Mouse (Mus musculus): ENCODE data around the gene Angptl1. TPM values are rescaled to one million over a fixed set of nuclear protein-coding genes. Genes with fewer than 3 reads are reported as not detected.

Angptl1 gene
- polyA plus RNA-seq, 1 experiment from 2014 or later = 0.86 TPM

DNA sequence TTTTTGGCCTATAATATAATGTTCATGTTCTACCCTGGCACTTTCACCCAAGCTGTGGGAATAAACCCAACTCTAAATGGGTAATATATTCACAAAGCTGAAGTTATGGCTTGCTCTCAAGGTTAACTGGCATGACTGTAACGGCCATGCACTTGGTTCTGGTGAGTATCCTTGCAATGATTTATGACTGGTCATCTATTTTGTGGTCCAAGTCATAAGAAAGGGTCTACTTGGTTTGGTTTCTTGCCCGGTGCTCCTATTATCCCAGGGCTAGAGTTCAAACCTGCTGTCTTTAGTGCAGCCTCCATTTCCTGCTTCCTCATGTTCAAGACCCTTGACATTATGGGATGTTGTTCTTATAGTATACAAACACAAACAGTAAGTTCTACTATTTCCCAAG lies 46.4 kb downstream of the Angptl1 start:
- Histone ChIP-seq H3K36me3 (peaks cover 51% of the 10 kb centered on the region), H3K27me3 (no peaks in the 10 kb centered on the region), H3K9me3 (no peaks in the 10 kb centered on the region), H3K4me2 (replicated peaks) (no peak overlapping the region), H3K4me1 (replicated peaks) (no peaks in the 10 kb centered on the region), H3K27ac (no peak overlapping the region), H3K9ac (replicated peaks) (no peak overlapping the region), H3K4me3 (replicated peaks) (no peak overlapping the region)
- 96% methylated on average over 2 of the region's 2 CpGs for WGBS
- ATAC-seq = no peak

DNA sequence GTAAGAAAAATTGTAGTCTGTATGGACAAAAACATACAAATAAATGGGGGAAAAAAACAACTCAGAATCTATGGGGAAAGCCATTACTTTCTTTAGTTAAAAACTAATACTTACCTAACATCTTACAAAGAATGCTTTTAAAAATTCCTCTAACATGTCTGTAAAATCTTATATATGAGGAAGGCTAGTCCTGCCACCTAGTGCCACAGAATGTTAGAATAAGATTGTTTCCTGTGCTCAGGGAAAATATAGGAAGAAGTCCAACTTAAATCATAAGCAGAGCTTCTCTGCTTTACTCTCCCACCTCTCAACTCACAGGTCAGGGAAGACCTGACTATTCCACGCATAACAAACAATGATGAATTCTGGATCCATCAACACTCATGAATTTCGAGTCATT lies 47.5 kb downstream of the Angptl1 start:
- H3K4me3 ChIP-seq (replicated peaks) = no peak overlapping the region
- H3K9ac ChIP-seq (replicated peaks) = no peak overlapping the region
- 96% methylated on average over 2 of the region's 2 CpGs for WGBS
- H3K27me3 ChIP-seq = no peaks in the 10 kb centered on the region
- no peak overlapping the region for H3K4me2 ChIP-seq (replicated peaks)
- H3K9me3 ChIP-seq = no peaks in the 10 kb centered on the region
- no peaks in the 10 kb centered on the region for H3K4me1 ChIP-seq (replicated peaks)
- peaks cover 53% of the 10 kb centered on the region for H3K36me3 ChIP-seq
- no peak overlapping the region for H3K27ac ChIP-seq
- no peak for ATAC-seq

DNA sequence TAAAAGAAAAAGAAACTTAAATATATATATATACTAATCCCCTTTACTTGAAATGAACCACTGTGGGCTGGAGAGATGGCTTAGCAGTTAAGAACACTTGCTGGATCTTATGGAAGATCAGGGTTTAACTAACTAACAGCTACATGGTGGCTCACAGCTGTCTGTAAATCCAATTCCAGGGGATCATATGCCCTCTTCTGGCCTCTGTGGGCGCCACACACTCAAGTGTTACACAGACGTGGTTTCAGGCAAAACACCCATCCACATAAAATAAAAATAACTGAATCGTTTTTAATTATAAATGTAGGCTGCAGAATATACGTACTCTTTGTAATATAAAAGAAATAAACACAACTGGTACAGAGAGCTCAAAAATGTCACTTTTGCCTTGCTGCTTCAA lies 50.5 kb downstream of the Angptl1 start:
- H3K4me1 ChIP-seq (replicated peaks) = 0 out of 2 replicates have a peak, but pooled peaks cover 4% of the 10 kb centered on the region
- H3K4me3 ChIP-seq (replicated peaks) = no peak overlapping the region
- no peak overlapping the region for H3K27ac ChIP-seq
- H3K36me3 ChIP-seq = peaks cover 31% of the 10 kb centered on the region
- H3K4me2 ChIP-seq (replicated peaks) = no peak overlapping the region
- no peaks in the 10 kb centered on the region for H3K9me3 ChIP-seq
- no peak for ATAC-seq
- H3K27me3 ChIP-seq = no peaks in the 10 kb centered on the region
- WGBS = 87% methylated on average over 4 of the region's 4 CpGs
- H3K9ac ChIP-seq (replicated peaks) = no peak overlapping the region

DNA sequence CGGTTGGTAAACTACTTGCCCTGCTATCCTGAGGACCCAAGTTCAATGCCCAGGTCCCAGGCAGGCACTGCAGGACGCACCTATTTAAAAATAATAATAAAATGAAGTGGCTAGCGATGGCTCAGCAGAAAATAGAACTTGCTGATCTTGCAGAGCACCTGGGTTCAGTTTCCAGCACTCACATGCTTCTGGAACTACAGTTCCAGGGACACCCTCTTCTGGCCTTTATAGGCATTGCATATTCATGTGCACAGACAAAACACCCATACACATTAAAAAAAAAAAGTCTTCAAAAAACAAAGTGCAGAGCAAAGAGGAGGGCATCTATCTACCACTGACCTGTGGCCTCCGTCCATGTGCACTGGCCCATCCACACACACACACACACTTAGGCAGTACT lies 53.2 kb downstream of the Angptl1 start:
- 94% methylated on average over 4 of the region's 4 CpGs for WGBS
- peaks cover 20% of the 10 kb centered on the region for H3K36me3 ChIP-seq
- no peak overlapping the region for H3K9ac ChIP-seq (replicated peaks)
- no peaks in the 10 kb centered on the region for H3K9me3 ChIP-seq
- H3K4me3 ChIP-seq (replicated peaks) = no peak overlapping the region
- no peak for ATAC-seq
- no peaks in the 10 kb centered on the region for H3K27me3 ChIP-seq
- H3K4me1 ChIP-seq (replicated peaks) = 0 out of 2 replicates have a peak, but pooled peaks cover 4% of the 10 kb centered on the region
- no peak overlapping the region for H3K27ac ChIP-seq
- no peak overlapping the region for H3K4me2 ChIP-seq (replicated peaks)

DNA sequence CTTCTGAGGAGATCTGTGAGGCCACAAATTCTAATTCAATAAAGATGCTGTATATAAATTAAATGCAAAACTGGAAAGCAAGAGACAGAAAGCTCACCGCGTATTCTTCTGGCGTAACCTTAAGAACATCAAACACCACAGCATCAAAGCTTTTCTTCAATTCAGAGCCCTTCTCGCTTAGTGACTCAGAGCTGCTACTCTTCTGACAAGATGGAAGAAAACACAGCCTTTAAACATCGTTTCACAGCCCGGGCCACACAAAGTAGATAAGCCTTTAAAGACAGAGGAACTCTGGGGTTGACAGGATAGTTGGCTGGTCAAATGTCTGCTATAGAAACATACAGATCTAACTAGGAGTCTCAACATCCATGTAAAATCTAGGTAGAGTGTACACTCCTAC lies 63.3 kb downstream of the Angptl1 start:
- 56% methylated on average over 6 of the region's 6 CpGs for WGBS

DNA sequence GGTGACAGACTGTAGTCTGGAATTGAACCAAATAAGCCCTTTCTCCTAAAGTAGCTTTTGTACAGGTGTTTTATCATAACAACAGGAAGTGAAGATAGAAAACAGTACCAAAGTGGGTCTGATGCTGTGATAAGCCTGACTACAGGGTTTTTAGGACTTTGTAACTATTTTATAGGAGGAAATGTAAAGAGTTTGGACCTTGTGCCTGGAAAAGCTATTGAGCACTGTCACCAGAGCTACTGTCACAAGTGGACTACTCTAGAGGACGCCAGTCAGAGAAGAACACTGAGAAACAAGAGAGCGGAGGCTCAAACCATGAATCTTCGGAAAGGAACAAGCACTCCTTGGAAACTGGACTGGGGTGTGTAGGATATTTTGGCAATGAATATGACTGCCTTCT lies 65.5 kb downstream of the Angptl1 start:
- no peak overlapping the region for H3K4me3 ChIP-seq (replicated peaks)
- H3K9ac ChIP-seq (replicated peaks) = no peak overlapping the region
- H3K36me3 ChIP-seq = peaks cover 29% of the 10 kb centered on the region
- H3K9me3 ChIP-seq = no peaks in the 10 kb centered on the region
- no peak overlapping the region for H3K27ac ChIP-seq
- 93% methylated on average over 3 of the region's 3 CpGs for WGBS
- ATAC-seq = no peak
- peaks cover 10% of the 10 kb centered on the region for H3K4me1 ChIP-seq (replicated peaks)
- no peaks in the 10 kb centered on the region for H3K27me3 ChIP-seq
- H3K4me2 ChIP-seq (replicated peaks) = no peak overlapping the region

More for the DNA sequence above, 63.3 kb downstream of the Angptl1 start:
- ATAC-seq = no peak
- no peak overlapping the region for H3K4me3 ChIP-seq (replicated peaks)
- H3K9me3 ChIP-seq = no peaks in the 10 kb centered on the region
- no peak overlapping the region for H3K9ac ChIP-seq (replicated peaks)
- no peak overlapping the region for H3K27ac ChIP-seq
- peaks cover 14% of the 10 kb centered on the region for H3K4me1 ChIP-seq (replicated peaks)
- peaks cover 27% of the 10 kb centered on the region for H3K36me3 ChIP-seq
- no peak overlapping the region for H3K4me2 ChIP-seq (replicated peaks)
- no peaks in the 10 kb centered on the region for H3K27me3 ChIP-seq

DNA sequence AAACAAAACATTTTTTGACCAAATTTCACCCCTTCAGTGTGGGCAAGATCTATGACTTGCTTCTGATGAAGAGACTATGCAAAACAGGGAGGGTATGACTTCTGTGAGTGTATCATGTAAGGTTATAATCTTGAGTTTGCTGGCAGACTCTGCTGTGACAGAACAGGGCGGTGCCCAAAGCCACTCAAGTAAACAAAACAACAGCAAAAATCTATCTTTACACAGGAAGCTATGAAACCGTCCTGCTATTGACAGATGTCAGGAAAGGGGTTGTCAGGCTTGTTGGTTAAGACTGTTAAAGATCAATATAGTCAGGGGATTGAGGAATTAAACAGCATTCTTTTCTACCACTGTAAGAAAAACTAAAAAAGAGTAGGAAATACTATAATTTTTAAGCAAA lies 67.3 kb downstream of the Angptl1 start:
- WGBS = 90% methylated on average over 2 of the region's 2 CpGs
- Histone ChIP-seq H3K27me3 (no peaks in the 10 kb centered on the region), H3K4me2 (replicated peaks) (no peak overlapping the region), H3K36me3 (peaks cover 20% of the 10 kb centered on the region), H3K4me1 (replicated peaks) (peaks cover 10% of the 10 kb centered on the region), H3K4me3 (replicated peaks) (no peak overlapping the region), H3K27ac (no peak overlapping the region), H3K9ac (replicated peaks) (no peak overlapping the region), H3K9me3 (no peaks in the 10 kb centered on the region)
- ATAC-seq = no peak

DNA sequence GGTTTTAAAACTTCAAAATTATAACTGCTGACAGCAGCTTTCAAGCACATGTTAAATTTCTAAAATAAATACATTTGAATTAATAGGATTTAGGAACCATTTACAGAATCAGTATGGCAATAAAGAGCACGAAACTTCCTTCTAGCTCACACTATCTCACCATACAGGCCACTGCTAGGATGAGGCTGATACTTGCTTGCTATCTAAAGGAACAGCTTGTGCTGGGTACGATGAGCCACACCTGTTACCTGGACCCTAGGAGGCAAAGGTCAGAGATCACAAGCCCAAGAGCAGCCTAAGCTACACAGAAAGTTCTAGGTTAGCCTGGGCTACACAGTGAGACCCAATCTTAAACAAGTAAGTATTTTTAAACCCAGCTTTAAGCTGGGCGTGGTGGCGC lies 70.9 kb downstream of the Angptl1 start:
- no peaks in the 10 kb centered on the region for H3K27me3 ChIP-seq
- H3K27ac ChIP-seq = no peak overlapping the region
- H3K4me2 ChIP-seq (replicated peaks) = no peak overlapping the region
- no peak overlapping the region for H3K9ac ChIP-seq (replicated peaks)
- no peak for ATAC-seq
- H3K4me3 ChIP-seq (replicated peaks) = no peak overlapping the region
- peaks cover 17% of the 10 kb centered on the region for H3K36me3 ChIP-seq
- no peaks in the 10 kb centered on the region for H3K9me3 ChIP-seq
- no peaks in the 10 kb centered on the region for H3K4me1 ChIP-seq (replicated peaks)
- 97% methylated on average over 4 of the region's 4 CpGs for WGBS

DNA sequence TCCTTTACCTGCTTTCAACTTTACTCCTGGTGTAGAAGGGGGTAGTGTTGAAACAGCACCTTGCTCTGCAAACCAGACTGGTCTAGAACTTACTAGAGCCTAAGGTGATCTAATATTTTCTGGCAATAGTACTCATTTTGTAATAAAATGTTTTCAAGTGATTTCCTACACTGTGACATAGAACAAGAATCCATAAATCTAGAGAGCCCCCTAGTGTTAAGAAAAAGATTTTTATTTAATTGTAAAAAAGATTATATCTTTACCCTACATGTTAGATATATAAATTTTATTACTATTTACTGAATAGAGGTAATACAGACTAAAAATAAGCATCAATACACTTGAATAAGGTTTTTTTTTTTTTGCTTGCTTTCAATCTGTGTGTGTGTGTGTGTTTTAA lies 71.5 kb downstream of the Angptl1 start:
- no peak overlapping the region for H3K9ac ChIP-seq (replicated peaks)
- H3K4me2 ChIP-seq (replicated peaks) = no peak overlapping the region
- H3K4me1 ChIP-seq (replicated peaks) = 0 out of 2 replicates have a peak, but pooled peaks cover under 1% of the 10 kb centered on the region
- no peaks in the 10 kb centered on the region for H3K27me3 ChIP-seq
- no peak overlapping the region for H3K27ac ChIP-seq
- H3K9me3 ChIP-seq = no peaks in the 10 kb centered on the region
- H3K36me3 ChIP-seq = peaks cover 17% of the 10 kb centered on the region
- H3K4me3 ChIP-seq (replicated peaks) = no peak overlapping the region
- ATAC-seq = no peak

Other genes with a start within 250 kb of the Angptl1 start
- 2.4 and 3.4 TPM in 2 replicates for gene Tor3a, start 164.2 kb upstream of the Angptl1 start, polyA plus RNA-seq (2015; fragmentation: Nextera tagmentation; extraction: Ambion mirVana)
- 25.2 and 25.9 TPM in 2 replicates for gene Fam20b, start 119.5 kb upstream of the Angptl1 start, polyA plus RNA-seq (2015; fragmentation: Nextera tagmentation; extraction: Ambion mirVana)
- 132 and 143 TPM in 2 replicates for gene Ralgps2, start 101.1 kb downstream of the Angptl1 start, polyA plus RNA-seq (2015; fragmentation: Nextera tagmentation; extraction: Ambion mirVana)